Mouse (Mus musculus): Measurements from ENCODE around the gene Afg1l. TPM values are rescaled to one million over a fixed set of nuclear protein-coding genes. Genes with fewer than 3 reads are reported as not detected.
A peak's percentile ranks its signal among the peaks of the same experiment; 100 is the strongest.

Afg1l gene
- total and polyA plus RNA-seq, 3 experiments, result 22.3 to 31.3 (median 28.6) TPM

- no peaks in the 10 kb centered on the region for H3K27me3 ChIP-seq (ENCODE audit: control insufficient read depth, insufficient read depth, low read length)
- no peak overlapping the region for H3K4me3 ChIP-seq
- peaks cover 2% of the 10 kb centered on the region for H3K4me1 ChIP-seq (ENCODE audit: control insufficient read depth, insufficient read depth, low read length)
- no peak overlapping the region for H3K9ac ChIP-seq (ENCODE audit: low read depth, low read length)
- H3K79me2 ChIP-seq (replicated peaks; ENCODE audit: control insufficient read depth, insufficient read depth, low read length), result no peaks in the 10 kb centered on the region
- no peaks in the 10 kb centered on the region; the same call in none of the 2 replicates for H3K36me3 ChIP-seq (ENCODE audit: control insufficient read depth, insufficient read depth, low read length)
- no peak overlapping the region for H3K27ac ChIP-seq
- intact Hi-C loops (cut with DNase I), result no loop called here
- WGBS, result 80% methylated on average over 10 of the region's 10 CpGs
- no peak for DNase-seq
- TF ChIP-seq POLR2A (IDR thresholded peaks at IDR 0.05; ENCODE audit: insufficient read depth, low read depth, low read length) (no peak), CTCF (IDR thresholded peaks at IDR 0.05) (no peak), EP300 (IDR thresholded peaks at IDR 0.05; ENCODE audit: insufficient read depth, low read depth, low read length) (no peak)
Measured at GRCm38 (mm10) chr10:42492027-42492771, 13.8 kb upstream of the Afg1l start.

GRCm38 (mm10) chr10:42491158-42491557 lies 12.8 kb upstream of the Afg1l start:
- no peaks in the 10 kb centered on the region for H3K27me3 ChIP-seq (ENCODE audit: control insufficient read depth, insufficient read depth, low read length)
- no peaks in the 10 kb centered on the region; the same call in none of the 2 replicates for H3K36me3 ChIP-seq (ENCODE audit: control insufficient read depth, insufficient read depth, low read length)
- 9% methylated on average over 1 of the region's 1 CpGs for WGBS
- TF ChIP-seq EP300 (IDR thresholded peaks at IDR 0.05; ENCODE audit: insufficient read depth, low read depth, low read length) (no peak), POLR2A (IDR thresholded peaks at IDR 0.05; ENCODE audit: insufficient read depth, low read depth, low read length) (no peak), CTCF (IDR thresholded peaks at IDR 0.05) (no peak)
- no peak overlapping the region for H3K27ac ChIP-seq
- no peaks in the 10 kb centered on the region for H3K79me2 ChIP-seq (replicated peaks; ENCODE audit: control insufficient read depth, insufficient read depth, low read length)
- no peak overlapping the region for H3K4me3 ChIP-seq
- DNase-seq, result no peak
- intact Hi-C loops (cut with DNase I), result no loop called here
- H3K9ac ChIP-seq (ENCODE audit: low read depth, low read length), result no peak overlapping the region
- peaks cover 2% of the 10 kb centered on the region for H3K4me1 ChIP-seq (ENCODE audit: control insufficient read depth, insufficient read depth, low read length)

GRCm38 (mm10) chr10:42488606-42489296 lies 10.4 kb upstream of the Afg1l start:
- H3K27ac ChIP-seq, result no peak overlapping the region
- TF ChIP-seq POLR2A (IDR thresholded peaks at IDR 0.05; ENCODE audit: insufficient read depth, low read depth, low read length) (no peak), EP300 (IDR thresholded peaks at IDR 0.05; ENCODE audit: insufficient read depth, low read depth, low read length) (no peak), CTCF (IDR thresholded peaks at IDR 0.05) (no peak)

GRCm38 (mm10) chr10:42480719-42481118 lies 2.4 kb upstream of the Afg1l start:
- Histone ChIP-seq H3K79me2 (replicated peaks; ENCODE audit: control insufficient read depth, insufficient read depth, low read length) (0 out of 2 replicates have a peak, but pooled peaks cover 1% of the 10 kb centered on the region), H3K27ac (no peak overlapping the region), H3K27me3 (ENCODE audit: control insufficient read depth, insufficient read depth, low read length) (no peaks in the 10 kb centered on the region), H3K9ac (ENCODE audit: low read depth, low read length) (no peak overlapping the region), H3K36me3 (ENCODE audit: control insufficient read depth, insufficient read depth, low read length) (peaks cover 3% of the 10 kb centered on the region; the same call in 1 of the 2 replicates), H3K4me1 (ENCODE audit: control insufficient read depth, insufficient read depth, low read length) (peaks cover 8% of the 10 kb centered on the region), H3K4me3 (no peak overlapping the region)
- DNase-seq, result no peak
- intact Hi-C loops (cut with DNase I), result no loop called here
- WGBS, result 76% methylated on average over 4 of the region's 4 CpGs
- no peak for TF ChIP-seq CTCF (IDR thresholded peaks at IDR 0.05)
- no peak for TF ChIP-seq POLR2A (IDR thresholded peaks at IDR 0.05; ENCODE audit: insufficient read depth, low read depth, low read length)
- no peak for TF ChIP-seq EP300 (IDR thresholded peaks at IDR 0.05; ENCODE audit: insufficient read depth, low read depth, low read length)

More at GRCm38 (mm10) chr10:42488606-42489296, 10.4 kb upstream of the Afg1l start:
- Histone ChIP-seq H3K9ac (ENCODE audit: low read depth, low read length) (no peak overlapping the region), H3K27me3 (ENCODE audit: control insufficient read depth, insufficient read depth, low read length) (no peaks in the 10 kb centered on the region), H3K36me3 (ENCODE audit: control insufficient read depth, insufficient read depth, low read length) (no peaks in the 10 kb centered on the region; the same call in none of the 2 replicates), H3K4me1 (ENCODE audit: control insufficient read depth, insufficient read depth, low read length) (peaks cover 2% of the 10 kb centered on the region), H3K4me3 (no peak overlapping the region), H3K79me2 (replicated peaks; ENCODE audit: control insufficient read depth, insufficient read depth, low read length) (no peaks in the 10 kb centered on the region)
- 51% methylated on average over 8 of the region's 8 CpGs for WGBS
- no peak for DNase-seq
- intact Hi-C loops (cut with DNase I), result no loop called here

- Histone ChIP-seq H3K79me2 (replicated peaks; ENCODE audit: control insufficient read depth, insufficient read depth, low read length) (peaks cover 1% of the 10 kb centered on the region; the same call in 1 of the 2 replicates), H3K4me3 (peak overlapping the region; percentile 88), H3K36me3 (ENCODE audit: control insufficient read depth, insufficient read depth, low read length) (peaks cover 3% of the 10 kb centered on the region; the same call in 1 of the 2 replicates), H3K27me3 (ENCODE audit: control insufficient read depth, insufficient read depth, low read length) (no peaks in the 10 kb centered on the region), H3K9ac (ENCODE audit: low read depth, low read length) (peak overlapping the region; percentile 88), H3K4me1 (ENCODE audit: control insufficient read depth, insufficient read depth, low read length) (peaks cover 8% of the 10 kb centered on the region), H3K27ac (peak overlapping the region; percentile 100)
- 5% methylated on average over 25 of the region's 25 CpGs for WGBS
- intact Hi-C loops (cut with DNase I), result loop anchor here (1.0 to 2.0 kb wide), 2 partner anchors 21 to 25 kb away; partner anchors contain the start of gene Snx3
- TF ChIP-seq EP300 (IDR thresholded peaks at IDR 0.05; ENCODE audit: insufficient read depth, low read depth, low read length), result no peak
- no peak for TF ChIP-seq POLR2A (IDR thresholded peaks at IDR 0.05; ENCODE audit: insufficient read depth, low read depth, low read length)
- no peak for TF ChIP-seq CTCF (IDR thresholded peaks at IDR 0.05)
- no peak for DNase-seq
Measured at GRCm38 (mm10) chr10:42477550-42478340, 620 bp downstream of the Afg1l start.

All from heart, adult 2 months (tissue).